Mouse (Mus musculus) heart, postnatal 0 days (tissue): ENCODE results near the gene Pdx1.

Experiments
- CTCF ChIP-seq: IDR thresholded peaks from 2 replicates; pipeline ENCODE4 v1.5.1; 2016; ENCODE audit warnings: antibody characterized with exemption, control low read depth, low read depth
- EP300 ChIP-seq: IDR thresholded peaks from 2 replicates; pipeline ENCODE4 v1.6.1; 2016; ENCODE audit warnings: antibody characterized with exemption, low read depth

GRCm38 (mm10) chr5:147292506-147293120 is 22.9 kb downstream of the Pdx1 start:
- TF ChIP-seq EP300 = no peak
- TF ChIP-seq CTCF = no peak
